Mouse (Mus musculus): ENCODE data around the gene Dsp. TPM values are rescaled to one million over a fixed set of nuclear protein-coding genes. Genes with fewer than 3 reads are reported as not detected.

Dsp gene
- polyA plus RNA-seq, 1 experiment from 2014 or later, result 1.3 TPM

- 19% methylated on average over 6 of the region's 6 CpGs for WGBS
- Histone ChIP-seq H3K4me1 (replicated peaks; ENCODE audit: control insufficient read depth, insufficient read depth, low read length) (peaks cover 3% of the 10 kb centered on the region; the same call in 1 of the 2 replicates), H3K9ac (ENCODE audit: low read length) (no peak overlapping the region), H3K4me2 (ENCODE audit: low read depth, low read length, severe bottlenecking) (no peak overlapping the region), H3K4me3 (ENCODE audit: low read depth, low read length) (no peak overlapping the region), H3K9me3 (ENCODE audit: control insufficient read depth, low read length) (no peaks in the 10 kb centered on the region), H3K27ac (ENCODE audit: low read depth, low read length) (no peak overlapping the region), H3K36me3 (ENCODE audit: control insufficient read depth, insufficient read depth, low read length) (no peaks in the 10 kb centered on the region), H3K27me3 (ENCODE audit: control insufficient read depth, insufficient read depth, low read length) (peaks cover 6% of the 10 kb centered on the region)
- ATAC-seq (replicated peaks; ENCODE audit: low FRiP score) (no peak), DNase-seq (ENCODE audit: low spot score) (no peak)
These were observed 6.5 kb downstream of the Dsp start for GRCm38 (mm10) chr13:38157635-38158034.

GRCm38 (mm10) chr13:38162002-38162401 is 10.9 kb downstream of the Dsp start:
- H3K9ac ChIP-seq (ENCODE audit: low read length), result no peak overlapping the region
- no peaks in the 10 kb centered on the region for H3K36me3 ChIP-seq (ENCODE audit: control insufficient read depth, insufficient read depth, low read length)
- H3K27ac ChIP-seq (ENCODE audit: low read depth, low read length), result no peak overlapping the region
- no peak overlapping the region for H3K4me3 ChIP-seq (ENCODE audit: low read depth, low read length)
- 81% methylated on average over 2 of the region's 2 CpGs for WGBS
- no peak for DNase-seq (ENCODE audit: low spot score)
- no peaks in the 10 kb centered on the region for H3K9me3 ChIP-seq (ENCODE audit: control insufficient read depth, low read length)
- no peak for ATAC-seq (replicated peaks; ENCODE audit: low FRiP score)
- H3K4me2 ChIP-seq (ENCODE audit: low read depth, low read length, severe bottlenecking), result no peak overlapping the region
- no peaks in the 10 kb centered on the region for H3K4me1 ChIP-seq (replicated peaks; ENCODE audit: control insufficient read depth, insufficient read depth, low read length)
- H3K27me3 ChIP-seq (ENCODE audit: control insufficient read depth, insufficient read depth, low read length), result no peaks in the 10 kb centered on the region

GRCm38 (mm10) chr13:38162668-38163067 is 11.6 kb downstream of the Dsp start:
- Histone ChIP-seq H3K4me2 (ENCODE audit: low read depth, low read length, severe bottlenecking) (no peak overlapping the region), H3K4me3 (ENCODE audit: low read depth, low read length) (no peak overlapping the region), H3K36me3 (ENCODE audit: control insufficient read depth, insufficient read depth, low read length) (no peaks in the 10 kb centered on the region), H3K9me3 (ENCODE audit: control insufficient read depth, low read length) (no peaks in the 10 kb centered on the region), H3K27ac (ENCODE audit: low read depth, low read length) (no peak overlapping the region), H3K27me3 (ENCODE audit: control insufficient read depth, insufficient read depth, low read length) (no peaks in the 10 kb centered on the region), H3K4me1 (replicated peaks; ENCODE audit: control insufficient read depth, insufficient read depth, low read length) (no peaks in the 10 kb centered on the region), H3K9ac (ENCODE audit: low read length) (no peak overlapping the region)
- WGBS, result 63% methylated on average over 11 of the region's 11 CpGs
- ATAC-seq (replicated peaks; ENCODE audit: low FRiP score), result no peak
- no peak for DNase-seq (ENCODE audit: low spot score)

- no peak overlapping the region for H3K9ac ChIP-seq (ENCODE audit: low read length)
- no peaks in the 10 kb centered on the region for H3K27me3 ChIP-seq (ENCODE audit: control insufficient read depth, insufficient read depth, low read length)
- no peaks in the 10 kb centered on the region for H3K36me3 ChIP-seq (ENCODE audit: control insufficient read depth, insufficient read depth, low read length)
- ATAC-seq (replicated peaks; ENCODE audit: low FRiP score), result no peak
- H3K4me2 ChIP-seq (ENCODE audit: low read depth, low read length, severe bottlenecking), result no peak overlapping the region
- DNase-seq (ENCODE audit: low spot score), result no peak
- H3K4me1 ChIP-seq (replicated peaks; ENCODE audit: control insufficient read depth, insufficient read depth, low read length), result no peaks in the 10 kb centered on the region
- WGBS, result 90% methylated on average over 9 of the region's 11 CpGs
- no peak overlapping the region for H3K27ac ChIP-seq (ENCODE audit: low read depth, low read length)
- H3K4me3 ChIP-seq (ENCODE audit: low read depth, low read length), result no peak overlapping the region
- no peaks in the 10 kb centered on the region for H3K9me3 ChIP-seq (ENCODE audit: control insufficient read depth, low read length)
These were observed 13.8 kb downstream of the Dsp start for GRCm38 (mm10) chr13:38164932-38165331.

- Histone ChIP-seq H3K9me3 (ENCODE audit: control insufficient read depth, low read length) (no peaks in the 10 kb centered on the region), H3K4me1 (replicated peaks; ENCODE audit: control insufficient read depth, insufficient read depth, low read length) (no peaks in the 10 kb centered on the region), H3K4me3 (ENCODE audit: low read depth, low read length) (no peak overlapping the region), H3K9ac (ENCODE audit: low read length) (no peak overlapping the region), H3K4me2 (ENCODE audit: low read depth, low read length, severe bottlenecking) (no peak overlapping the region), H3K36me3 (ENCODE audit: control insufficient read depth, insufficient read depth, low read length) (no peaks in the 10 kb centered on the region), H3K27me3 (ENCODE audit: control insufficient read depth, insufficient read depth, low read length) (no peaks in the 10 kb centered on the region), H3K27ac (ENCODE audit: low read depth, low read length) (no peak overlapping the region)
- 86% methylated on average over 3 of the region's 3 CpGs for WGBS
- ATAC-seq (replicated peaks; ENCODE audit: low FRiP score) (no peak), DNase-seq (ENCODE audit: low spot score) (no peak)
These were observed 16.0 kb downstream of the Dsp start for GRCm38 (mm10) chr13:38167056-38167455.

- ATAC-seq (replicated peaks; ENCODE audit: low FRiP score) (no peak), DNase-seq (ENCODE audit: low spot score) (no peak)
- Histone ChIP-seq H3K4me2 (ENCODE audit: low read depth, low read length, severe bottlenecking) (no peak overlapping the region), H3K27me3 (ENCODE audit: control insufficient read depth, insufficient read depth, low read length) (no peaks in the 10 kb centered on the region), H3K9ac (ENCODE audit: low read length) (no peak overlapping the region), H3K9me3 (ENCODE audit: control insufficient read depth, low read length) (no peaks in the 10 kb centered on the region), H3K36me3 (ENCODE audit: control insufficient read depth, insufficient read depth, low read length) (no peaks in the 10 kb centered on the region), H3K4me1 (replicated peaks; ENCODE audit: control insufficient read depth, insufficient read depth, low read length) (no peaks in the 10 kb centered on the region), H3K27ac (ENCODE audit: low read depth, low read length) (no peak overlapping the region), H3K4me3 (ENCODE audit: low read depth, low read length) (no peak overlapping the region)
- WGBS, result 74% methylated on average over 4 of the region's 4 CpGs
These were observed 19.6 kb downstream of the Dsp start for GRCm38 (mm10) chr13:38170707-38171144.

- WGBS, result 88% methylated on average over 10 of the region's 10 CpGs
- H3K36me3 ChIP-seq (ENCODE audit: control insufficient read depth, insufficient read depth, low read length), result no peaks in the 10 kb centered on the region
- no peak overlapping the region for H3K4me3 ChIP-seq (ENCODE audit: low read depth, low read length)
- no peak for ATAC-seq (replicated peaks; ENCODE audit: low FRiP score)
- DNase-seq (ENCODE audit: low spot score), result no peak
- no peak overlapping the region for H3K27ac ChIP-seq (ENCODE audit: low read depth, low read length)
- no peak overlapping the region for H3K4me2 ChIP-seq (ENCODE audit: low read depth, low read length, severe bottlenecking)
- H3K9ac ChIP-seq (ENCODE audit: low read length), result no peak overlapping the region
- H3K27me3 ChIP-seq (ENCODE audit: control insufficient read depth, insufficient read depth, low read length), result no peaks in the 10 kb centered on the region
- H3K9me3 ChIP-seq (ENCODE audit: control insufficient read depth, low read length), result peaks cover 7% of the 10 kb centered on the region; the same call in 1 of the 2 replicates
- no peaks in the 10 kb centered on the region for H3K4me1 ChIP-seq (replicated peaks; ENCODE audit: control insufficient read depth, insufficient read depth, low read length)
These were observed 42.3 kb downstream of the Dsp start for GRCm38 (mm10) chr13:38193406-38193805.

GRCm38 (mm10) chr13:38201413-38201812 is 50.3 kb downstream of the Dsp start:
- DNase-seq (ENCODE audit: low spot score) (no peak), ATAC-seq (replicated peaks; ENCODE audit: low FRiP score) (no peak)
- H3K9ac ChIP-seq (ENCODE audit: low read length), result no peak overlapping the region
- no peak overlapping the region for H3K4me2 ChIP-seq (ENCODE audit: low read depth, low read length, severe bottlenecking)
- no peaks in the 10 kb centered on the region for H3K27me3 ChIP-seq (ENCODE audit: control insufficient read depth, insufficient read depth, low read length)
- no peak overlapping the region for H3K4me3 ChIP-seq (ENCODE audit: low read depth, low read length)
- WGBS, result 80% methylated on average over 6 of the region's 6 CpGs
- H3K4me1 ChIP-seq (replicated peaks; ENCODE audit: control insufficient read depth, insufficient read depth, low read length), result no peaks in the 10 kb centered on the region
- H3K9me3 ChIP-seq (ENCODE audit: control insufficient read depth, low read length), result no peaks in the 10 kb centered on the region
- no peaks in the 10 kb centered on the region for H3K36me3 ChIP-seq (ENCODE audit: control insufficient read depth, insufficient read depth, low read length)
- no peak overlapping the region for H3K27ac ChIP-seq (ENCODE audit: low read depth, low read length)

GRCm38 (mm10) chr13:38204171-38204570 is 53.1 kb downstream of the Dsp start:
- no peak for ATAC-seq (replicated peaks; ENCODE audit: low FRiP score)
- DNase-seq (ENCODE audit: low spot score), result no peak
- Histone ChIP-seq H3K4me3 (ENCODE audit: low read depth, low read length) (peak overlapping the region; percentile 87), H3K9me3 (ENCODE audit: control insufficient read depth, low read length) (no peaks in the 10 kb centered on the region), H3K9ac (ENCODE audit: low read length) (no peak overlapping the region), H3K36me3 (ENCODE audit: control insufficient read depth, insufficient read depth, low read length) (no peaks in the 10 kb centered on the region), H3K27me3 (ENCODE audit: control insufficient read depth, insufficient read depth, low read length) (no peaks in the 10 kb centered on the region), H3K4me1 (replicated peaks; ENCODE audit: control insufficient read depth, insufficient read depth, low read length) (no peaks in the 10 kb centered on the region), H3K27ac (ENCODE audit: low read depth, low read length) (no peak overlapping the region), H3K4me2 (ENCODE audit: low read depth, low read length, severe bottlenecking) (peak overlapping the region; percentile 63)
- 56% methylated on average over 4 of the region's 4 CpGs for WGBS
